Comparison of ENCODE assay signal across 20 mouse cellular contexts in the genomic region with DNA sequence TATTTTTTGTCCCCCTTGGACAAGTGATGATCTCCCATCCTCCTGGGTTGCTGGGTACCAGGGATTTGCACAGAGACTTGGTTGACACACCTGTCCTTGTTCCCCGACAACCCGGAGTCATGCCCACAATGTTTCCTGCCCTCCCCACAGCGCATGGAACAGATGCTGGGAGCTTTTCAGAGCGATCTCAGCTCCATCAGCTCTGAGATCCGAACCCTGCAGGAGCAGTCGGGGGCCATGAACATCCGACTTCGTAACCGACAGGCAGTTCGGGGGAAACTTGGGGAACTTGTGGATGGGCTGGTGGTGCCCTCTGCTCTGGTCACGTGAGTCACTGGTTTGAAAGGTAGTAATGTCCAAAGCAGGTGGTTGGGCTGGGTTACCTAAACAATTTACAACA.
"Had no signal": no experiment of that assay in that cellular context is flagged by ENCODE, and none has a peak within 500 bp of the region (broad histone marks: within the 10 kb centered on the region; RNA-seq: fewer than 3 reads in every experiment).

No protein-coding gene starts in this region.

- H3K27me3 ChIP-seq: heart, embryonic 13.5 days; heart, embryonic 15.5 days; hindbrain, embryonic 12.5 days; intestine, embryonic 15.5 days; limb, embryonic 12.5 days; liver, embryonic 13.5 days had no signal

- H3K4me3 ChIP-seq: gastrocnemius, adult 2 months; heart, adult 2 months; heart, embryonic 13.5 days; heart, embryonic 15.5 days; hindbrain, embryonic 12.5 days; intestine, embryonic 15.5 days; left cerebral cortex, adult 2 months; limb, embryonic 10.5 days; limb, embryonic 12.5 days had no signal

- DNase-seq: gastrocnemius, postnatal 10 days; gastrocnemius, postnatal 25 days; heart, adult 2 months; heart, postnatal 14 days; kidney, adult 18-20 months; kidney, adult 8-10 months; kidney, postnatal 4 days; layer of hippocampus, adult 9-11 months; liver; liver, embryonic 13.5 days had no signal

- H3K27ac ChIP-seq: gastrocnemius, adult 2 months; heart, adult 2 months; heart, embryonic 13.5 days; heart, embryonic 15.5 days; hindbrain, embryonic 10.5 days; hindbrain, embryonic 12.5 days; hindbrain, embryonic 14.5 days; intestine, embryonic 15.5 days; left cerebral cortex, adult 2 months; limb, embryonic 10.5 days; limb, embryonic 12.5 days; liver, embryonic 13.5 days had no signal
